12 mouse cellular contexts compared by ENCODE assay signal in genomic region chr2:168660344-168660743, GRCm38 (mm10). TPM values are rescaled to one million over a fixed set of nuclear protein-coding genes. Genes with fewer than 3 reads are reported as not detected.
DNase-seq lines count a peak whose midpoint lies in the region; ATAC-seq and TF ChIP-seq lines count a peak whose summit lies in the region.
"Had no signal": no experiment of that assay in that cellular context is flagged by ENCODE, and none has a peak within 500 bp of the region (broad histone marks: within the 10 kb centered on the region; RNA-seq: fewer than 3 reads in every experiment).

No protein-coding gene starts in this region.

- TF ChIP-seq CTCF in heart, adult 2 months (IDR thresholded peaks at IDR 0.05), result peak; percentile 63
- TF ChIP-seq CTCF in lung, embryonic 14.5 days (IDR thresholded peaks at IDR 0.05; ENCODE audit: low read depth), result peak; percentile 38
- TF ChIP-seq CTCF in small intestine, adult 2 months (IDR thresholded peaks at IDR 0.05; ENCODE audit: extremely low read depth, insufficient read length, insufficient replicate concordance, low read depth, low read length), result peak; percentile 57; the same call in 1 of the 2 replicates

- H3K27me3 ChIP-seq in heart, adult 2 months (ENCODE audit: control insufficient read depth, insufficient read depth, low read length), result no peaks in the 10 kb centered on the region
- no peaks in the 10 kb centered on the region for H3K27me3 ChIP-seq in lung, embryonic 14.5 days (ENCODE audit: insufficient read depth, low read length)
- H3K27me3 ChIP-seq in small intestine, adult 2 months (ENCODE audit: control insufficient read depth, insufficient read depth, low read length), result no peaks in the 10 kb centered on the region
- no peaks in the 10 kb centered on the region for H3K27me3 ChIP-seq in forebrain, embryonic 16.5 days (replicated peaks; ENCODE audit: control insufficient read depth, insufficient read depth, low read length)
- H3K27me3 ChIP-seq: hindbrain, embryonic 12.5 days; liver, embryonic 15.5 days had no signal

- H3K4me3 ChIP-seq in heart, adult 2 months, result no peak overlapping the region
- H3K4me3 ChIP-seq in lung, embryonic 14.5 days (ENCODE audit: low read depth, low read length), result no peak overlapping the region
- H3K4me3 ChIP-seq in small intestine, adult 2 months (ENCODE audit: low read depth, low read length), result no peak overlapping the region
- H3K4me3 ChIP-seq in forebrain, embryonic 16.5 days (replicated peaks; ENCODE audit: low read length), result no peak overlapping the region
- H3K4me3 ChIP-seq: heart, embryonic 12.5 days; hindbrain, embryonic 12.5 days; liver, embryonic 15.5 days had no signal

- H3K9me3 ChIP-seq in lung, embryonic 14.5 days (ENCODE audit: low read depth, low read length), result no peaks in the 10 kb centered on the region
- H3K9me3 ChIP-seq in forebrain, embryonic 16.5 days (ENCODE audit: control insufficient read depth, low read length), result no peaks in the 10 kb centered on the region
- H3K9me3 ChIP-seq: heart, embryonic 12.5 days; hindbrain, embryonic 12.5 days; liver, embryonic 15.5 days had no signal

- peaks cover 9% of the 10 kb centered on the region for H3K4me1 ChIP-seq in heart, adult 2 months (ENCODE audit: control insufficient read depth, insufficient read depth, low read length)
- H3K4me1 ChIP-seq in lung, embryonic 14.5 days (ENCODE audit: insufficient read depth), result no peaks in the 10 kb centered on the region
- H3K4me1 ChIP-seq in small intestine, adult 2 months (ENCODE audit: control insufficient read depth, insufficient read depth, insufficient read length, low read length), result peaks cover 5% of the 10 kb centered on the region
- no peaks in the 10 kb centered on the region; the same call in 1 of the 2 replicates for H3K4me1 ChIP-seq in forebrain, embryonic 16.5 days (replicated peaks; ENCODE audit: control insufficient read depth, insufficient read depth, low read length)
- H3K4me1 ChIP-seq: hindbrain, embryonic 12.5 days; liver, embryonic 15.5 days had no signal

- no peak overlapping the region for H3K4me2 ChIP-seq in lung, embryonic 14.5 days
- H3K4me2 ChIP-seq in forebrain, embryonic 16.5 days (ENCODE audit: low read length), result no peak overlapping the region
- H3K4me2 ChIP-seq: heart, embryonic 12.5 days; hindbrain, embryonic 12.5 days; liver, embryonic 15.5 days had no signal

- WGBS in heart, adult 2 months, result 68% methylated on average over 5 of the region's 5 CpGs
- WGBS in lung, embryonic 14.5 days, result 47% methylated on average over 5 of the region's 5 CpGs
- WGBS in small intestine, adult 2 months, result 77% methylated on average over 5 of the region's 5 CpGs
- 59% methylated on average over 5 of the region's 5 CpGs for WGBS in forebrain, embryonic 16.5 days

- no peak for ATAC-seq in lung, embryonic 14.5 days (ENCODE audit: insufficient read depth)
- no peak for ATAC-seq in forebrain, embryonic 16.5 days

- no peak overlapping the region for H3K9ac ChIP-seq in heart, adult 2 months (ENCODE audit: low read depth, low read length)
- H3K9ac ChIP-seq in lung, embryonic 14.5 days, result no peak overlapping the region
- H3K9ac ChIP-seq in forebrain, embryonic 16.5 days (replicated peaks; ENCODE audit: low read depth, low read length), result no peak overlapping the region
- H3K9ac ChIP-seq: heart, embryonic 12.5 days; hindbrain, embryonic 12.5 days; liver, embryonic 15.5 days had no signal

- no peak for DNase-seq in heart, adult 2 months
- no peak for DNase-seq in heart, adult 18-20 months
- DNase-seq in lung, embryonic 14.5 days, result peak; percentile 31
- no peak for DNase-seq in lung, postnatal 4 days
- peak; percentile 14 for DNase-seq in NIH3T3 (ENCODE audit: low read depth)
- DNase-seq in natural killer cell, adult 2 months (ENCODE audit: low spot score in 2 of 2), result no peak
- DNase-seq: retina, postnatal 1 day had no signal

- no peak overlapping the region for H3K27ac ChIP-seq in heart, adult 2 months
- H3K27ac ChIP-seq in lung, embryonic 14.5 days (ENCODE audit: low read depth), result no peak overlapping the region
- H3K27ac ChIP-seq in small intestine, adult 2 months (ENCODE audit: insufficient read depth, low read depth, low read length), result no peak overlapping the region
- H3K27ac ChIP-seq in forebrain, embryonic 16.5 days (ENCODE audit: low read length), result no peak overlapping the region
- H3K27ac ChIP-seq: hindbrain, embryonic 12.5 days; liver, embryonic 15.5 days had no signal

- no peak for TF ChIP-seq POLR2A in heart, adult 2 months (IDR thresholded peaks at IDR 0.05; ENCODE audit: insufficient read depth, low read depth, low read length)
- no peak for TF ChIP-seq POLR2A in small intestine, adult 2 months (IDR thresholded peaks at IDR 0.05; ENCODE audit: low read depth, low read length)

- intact Hi-C loops in heart, adult 2 months (cut with DNase I), result no loop called here

- H3K36me3 ChIP-seq in heart, adult 2 months (ENCODE audit: control insufficient read depth, insufficient read depth, low read length), result no peaks in the 10 kb centered on the region
- no peaks in the 10 kb centered on the region for H3K36me3 ChIP-seq in lung, embryonic 14.5 days (ENCODE audit: insufficient read depth)
- H3K36me3 ChIP-seq in small intestine, adult 2 months (ENCODE audit: control insufficient read depth, insufficient read depth, low read length), result peaks cover 25% of the 10 kb centered on the region
- peaks cover 15% of the 10 kb centered on the region; the same call in 1 of the 2 replicates for H3K36me3 ChIP-seq in forebrain, embryonic 16.5 days (ENCODE audit: control insufficient read depth, insufficient read depth)
- H3K36me3 ChIP-seq: liver, embryonic 15.5 days had no signal

- TF ChIP-seq EP300 in heart, adult 2 months (IDR thresholded peaks at IDR 0.05; ENCODE audit: insufficient read depth, low read depth, low read length), result no peak

- H3K79me2 ChIP-seq in heart, adult 2 months (replicated peaks; ENCODE audit: control insufficient read depth, insufficient read depth, low read length), result no peaks in the 10 kb centered on the region

RNA-seq across cellular contexts. Expression of gene Nfatc2, which starts 58.9 kb away (rescaled TPM):
- 10 to 100 TPM; 11.2 to 18.3 TPM for total RNA-seq in heart, adult 2 months (2021)
- polyA plus RNA-seq in heart, adult 2 months (2012; rRNA removed), result 10.2 and 12.8 TPM in 2 replicates
- 10 to 100 TPM in 1 of 2 experiments, 1 to 10 TPM in 1; 8.7 to 10.1 TPM for total RNA-seq in heart, adult 18-20 months (2021)
- polyA plus RNA-seq in lung, embryonic 14.5 days (2014; fragmentation: Nextera tagmentation; extraction: Ambion mirVana), result 2.1 and 2.3 TPM in 2 replicates
- polyA plus RNA-seq in small intestine, adult 2 months (2012; rRNA removed), result 3.9 and 4.3 TPM in 2 replicates
- polyA plus RNA-seq in forebrain, embryonic 16.5 days (2015; fragmentation: Nextera tagmentation; extraction: Ambion mirVana), result 1.8 and 2.0 TPM in 2 replicates

Comparison
In these comparisons a context has a peak if more than half of its experiments do, and no peak if none do; other contexts are left out.
1. DNase-seq: peak in lung, embryonic 14.5 days (single experiment) and NIH3T3 (single experiment); none in heart, adult 2 months (0 of 2), heart, adult 18-20 months (0 of 2), lung, postnatal 4 days (0 of 2) and natural killer cell, adult 2 months (0 of 2).
2. Peak in every context shown above with its lines, with median percentiles within 50 percentile points of each other: CTCF ChIP-seq.